Mouse (Mus musculus): ENCODE measurements around the gene Stam.
"Not testable (repeated sequence)": the region's sequence is repeated elsewhere in the genome, so short reads cannot be mapped to it uniquely, and the experiment has no call there.

The Stam gene

DNA sequence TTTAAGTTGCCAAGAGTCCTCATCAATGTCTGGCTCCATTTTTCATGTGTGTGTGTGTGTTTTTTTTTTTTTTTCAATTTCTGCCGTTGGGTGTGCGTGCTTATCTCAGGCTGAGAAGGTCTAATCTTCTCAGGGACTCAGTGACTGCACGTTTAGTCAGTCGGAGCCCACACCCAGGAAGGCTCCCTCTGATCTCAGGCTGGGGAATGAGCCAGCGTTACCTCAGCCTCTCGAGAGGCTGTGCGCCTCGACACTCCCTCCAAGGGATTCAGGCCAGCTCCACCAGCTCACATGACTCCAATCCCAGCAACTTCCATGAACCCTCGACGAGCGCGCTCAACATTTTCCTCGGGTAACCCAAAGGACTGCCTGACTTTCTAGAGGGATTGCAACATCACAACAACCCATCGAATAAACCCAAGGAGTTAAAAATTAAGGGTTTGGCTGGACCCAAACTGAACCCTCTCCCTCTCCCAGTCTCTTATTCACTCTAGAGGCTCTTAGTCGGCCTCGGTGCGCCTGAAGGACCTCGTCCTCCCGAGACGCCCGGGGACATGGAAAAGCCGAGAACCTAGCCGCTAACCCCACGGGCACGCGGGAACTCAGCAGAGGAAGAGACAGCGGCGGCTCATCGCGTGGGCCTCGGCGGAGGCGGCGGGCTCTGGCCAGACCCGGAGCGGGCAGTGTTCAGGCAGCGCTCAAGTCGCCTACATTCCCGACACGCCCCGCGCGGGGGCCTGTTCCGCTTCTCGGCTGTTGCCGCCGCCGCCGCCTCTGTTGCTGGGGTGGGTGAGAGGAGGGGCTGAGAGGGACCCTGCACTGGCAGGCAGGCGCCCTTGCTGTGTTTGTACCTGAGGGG lies at the start of gene Stam:
Stam (plus strand) TSS at position 737 of the 859 bp plus-strand sequence.
- peak; percentile 91 to 92 for DNase-seq

DNA sequence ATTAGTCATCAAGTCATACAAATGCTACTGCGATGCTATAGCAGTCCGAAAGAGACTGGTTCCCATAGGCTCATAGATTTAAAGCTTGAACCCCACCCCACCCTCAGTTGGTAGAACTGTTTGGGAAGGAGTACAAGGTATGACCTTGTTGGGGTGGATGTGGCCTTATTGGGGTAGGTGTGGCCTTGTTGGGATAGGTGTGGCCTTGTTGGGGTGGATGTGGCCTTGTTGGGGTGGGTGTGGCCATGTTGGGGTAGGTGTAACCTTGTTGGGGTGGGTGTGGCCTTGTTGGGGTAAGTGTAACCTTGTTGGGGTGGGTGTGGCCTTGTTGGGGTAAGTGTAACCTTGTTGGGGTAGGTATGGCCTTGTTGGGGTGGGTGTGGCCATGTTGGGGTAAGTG lies 32.6 kb upstream of the Stam start:
- no peak for DNase-seq

DNA sequence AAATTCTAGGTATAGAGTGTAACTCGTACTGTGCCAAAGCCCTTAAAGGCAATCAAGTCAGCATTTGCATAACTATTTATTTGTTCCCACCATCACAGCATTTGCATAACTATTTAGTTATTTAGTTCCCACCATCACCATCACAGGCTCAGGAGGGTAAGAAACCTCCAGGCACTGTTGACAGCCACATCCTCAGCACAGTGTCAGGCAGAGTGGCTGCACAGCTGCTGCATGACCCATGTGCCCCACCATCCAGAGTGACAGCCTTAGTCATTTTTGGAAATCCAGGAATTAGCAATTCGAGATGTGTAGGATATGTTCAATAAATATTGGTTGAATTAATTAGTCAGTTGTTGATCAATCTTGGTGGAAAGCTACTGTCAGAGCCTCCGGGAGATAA lies 30.9 kb upstream of the Stam start:
- DNase-seq: no peak

DNA sequence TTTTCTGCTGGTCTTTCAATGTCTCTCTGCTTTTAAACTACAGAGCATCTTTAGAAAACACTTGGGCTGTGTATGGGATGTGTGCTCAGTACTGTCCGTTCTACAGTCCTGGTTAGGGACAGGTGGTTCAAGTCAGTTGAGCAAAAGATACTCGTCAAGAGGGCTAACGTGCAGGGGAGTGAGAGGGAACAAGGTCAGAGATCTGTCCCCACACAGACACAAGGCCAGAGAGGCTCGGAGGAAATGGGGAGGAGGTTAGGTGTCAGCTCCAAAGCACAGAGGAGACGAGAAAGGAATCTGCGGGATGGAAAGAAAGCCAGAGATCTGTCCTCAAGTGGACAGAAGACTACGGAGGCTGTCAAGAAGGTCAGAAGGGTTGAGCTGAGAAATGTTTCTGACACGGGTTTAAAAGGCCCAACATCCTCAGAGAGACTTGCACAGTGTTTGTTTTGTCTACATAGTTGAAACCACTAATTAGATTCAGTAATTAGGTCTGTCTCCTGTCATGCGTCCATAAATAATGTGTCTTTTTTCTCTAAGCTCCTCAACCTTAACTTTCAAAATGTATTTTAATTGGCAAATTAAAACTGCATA lies 30.2 kb upstream of the Stam start:
- DNase-seq: no peak

DNA sequence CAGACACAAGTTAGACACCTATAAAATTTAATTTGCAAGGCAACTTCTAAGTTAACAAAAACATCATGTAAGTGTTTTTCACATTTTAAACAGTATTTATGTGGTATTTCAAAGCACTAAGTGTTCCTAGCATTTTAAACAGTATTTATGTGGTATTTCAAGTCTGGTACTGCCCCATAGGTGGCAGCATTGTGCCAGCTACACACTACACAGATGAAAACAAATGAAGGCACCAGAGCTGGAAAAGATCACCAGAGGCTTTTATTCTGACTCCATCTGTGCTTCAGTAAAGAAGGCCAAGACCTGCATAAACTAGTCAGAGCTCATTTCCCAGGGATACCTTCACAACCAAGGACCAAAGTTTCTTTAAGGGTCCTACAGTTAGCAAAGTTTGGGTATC lies 25.5 kb upstream of the Stam start:
- DNase-seq: peak; percentile 74 to 82

DNA sequence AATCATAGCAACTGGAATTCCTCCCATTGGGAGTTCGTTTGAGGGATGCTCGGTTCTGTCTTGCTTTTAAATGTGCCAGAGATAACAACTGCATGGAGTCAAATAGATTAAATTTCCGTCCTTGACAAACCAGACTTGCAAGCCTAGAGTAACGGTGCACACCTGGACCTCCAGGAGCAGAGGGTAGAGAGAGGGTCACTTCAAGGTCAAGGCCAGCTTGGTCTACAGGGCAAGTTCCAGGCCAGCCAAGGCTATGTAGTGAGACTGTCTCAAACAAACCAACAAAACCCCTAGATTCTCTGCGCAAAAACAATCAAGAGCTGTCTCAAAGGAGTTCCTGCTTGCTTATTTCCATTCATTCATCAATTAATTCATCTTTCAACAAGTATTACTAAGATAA lies 25.1 kb upstream of the Stam start:
- no peak for DNase-seq

DNA sequence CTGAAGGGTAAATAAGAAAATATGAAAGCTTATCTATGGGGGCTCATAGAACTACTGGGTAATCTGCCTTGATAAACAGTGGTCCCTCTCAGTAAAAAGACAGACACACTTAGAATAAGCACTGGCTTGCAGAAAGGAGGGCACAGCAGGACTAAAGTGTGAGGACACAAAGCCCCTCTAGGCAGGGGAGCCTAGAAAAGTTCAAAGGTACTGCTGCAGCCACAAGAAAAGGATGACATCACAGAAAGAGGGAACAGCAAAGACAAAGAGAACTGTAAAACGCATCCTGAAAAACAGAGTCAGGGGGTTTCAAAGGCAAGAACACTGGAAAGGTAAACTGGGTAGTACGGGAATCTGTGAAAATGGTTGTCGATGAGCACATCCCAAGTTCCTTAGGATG lies 20.3 kb upstream of the Stam start:
- no peak for DNase-seq

DNA sequence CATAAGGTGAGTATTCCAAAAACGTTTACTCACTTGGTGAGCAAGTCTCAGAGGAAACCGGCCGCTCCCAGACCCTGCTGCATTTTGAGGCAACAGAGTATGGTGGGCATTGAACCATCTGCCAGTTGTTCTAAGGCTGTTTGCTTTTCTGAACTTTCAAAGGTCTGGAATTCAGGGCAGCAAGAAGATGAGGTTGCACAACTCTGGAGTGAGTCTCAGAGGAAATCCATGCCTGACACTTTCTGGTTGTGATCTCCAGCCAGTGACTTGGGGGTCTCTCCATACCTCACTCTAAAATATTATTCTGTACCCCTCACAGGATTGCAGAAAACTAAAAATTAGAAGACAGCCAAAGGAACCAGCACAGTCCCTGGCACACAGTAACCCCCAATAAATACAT lies 19.7 kb upstream of the Stam start:
- DNase-seq: no peak

DNA sequence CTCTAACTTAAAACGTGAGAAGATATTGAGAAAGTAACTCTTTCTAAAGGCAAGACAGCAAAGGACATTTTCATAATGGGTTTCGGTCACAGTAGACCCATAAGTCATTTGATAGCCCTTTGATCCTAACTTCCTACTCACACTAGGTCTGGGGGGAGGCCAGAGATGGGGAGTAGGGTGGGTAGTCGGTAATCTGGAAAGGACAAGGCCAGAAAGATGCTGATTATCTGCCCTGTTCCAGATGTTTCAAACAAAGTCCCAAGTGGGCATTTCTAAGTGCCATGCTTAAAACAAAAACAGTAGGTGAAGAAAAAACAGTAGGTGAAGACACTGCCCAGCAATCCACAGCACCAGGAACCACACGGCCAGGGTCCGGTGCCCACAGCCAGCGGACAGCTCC lies 19.2 kb upstream of the Stam start:
- DNase-seq: no peak

DNA sequence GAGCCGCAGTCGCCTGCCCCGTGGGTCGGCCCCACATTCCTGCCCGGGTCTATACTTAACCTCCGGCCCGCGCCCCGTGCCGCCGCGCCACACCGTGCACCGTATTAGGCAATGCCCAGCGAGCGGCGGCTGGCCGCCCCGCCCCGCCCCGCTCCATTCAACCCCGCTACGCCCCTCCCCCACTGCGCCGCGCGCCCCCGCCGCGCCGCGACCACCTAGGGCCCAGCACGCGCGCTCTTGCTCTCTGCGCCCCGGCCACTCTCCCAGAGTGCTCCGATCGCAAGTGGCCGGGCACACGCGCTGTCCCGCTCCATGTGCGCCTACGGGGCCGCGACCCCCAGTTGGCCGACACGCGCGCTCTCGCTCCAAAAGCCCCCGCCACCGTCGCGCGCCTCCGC lies 18.7 kb upstream of the Stam start:
- peak; percentile 69 to 77 for DNase-seq

DNA sequence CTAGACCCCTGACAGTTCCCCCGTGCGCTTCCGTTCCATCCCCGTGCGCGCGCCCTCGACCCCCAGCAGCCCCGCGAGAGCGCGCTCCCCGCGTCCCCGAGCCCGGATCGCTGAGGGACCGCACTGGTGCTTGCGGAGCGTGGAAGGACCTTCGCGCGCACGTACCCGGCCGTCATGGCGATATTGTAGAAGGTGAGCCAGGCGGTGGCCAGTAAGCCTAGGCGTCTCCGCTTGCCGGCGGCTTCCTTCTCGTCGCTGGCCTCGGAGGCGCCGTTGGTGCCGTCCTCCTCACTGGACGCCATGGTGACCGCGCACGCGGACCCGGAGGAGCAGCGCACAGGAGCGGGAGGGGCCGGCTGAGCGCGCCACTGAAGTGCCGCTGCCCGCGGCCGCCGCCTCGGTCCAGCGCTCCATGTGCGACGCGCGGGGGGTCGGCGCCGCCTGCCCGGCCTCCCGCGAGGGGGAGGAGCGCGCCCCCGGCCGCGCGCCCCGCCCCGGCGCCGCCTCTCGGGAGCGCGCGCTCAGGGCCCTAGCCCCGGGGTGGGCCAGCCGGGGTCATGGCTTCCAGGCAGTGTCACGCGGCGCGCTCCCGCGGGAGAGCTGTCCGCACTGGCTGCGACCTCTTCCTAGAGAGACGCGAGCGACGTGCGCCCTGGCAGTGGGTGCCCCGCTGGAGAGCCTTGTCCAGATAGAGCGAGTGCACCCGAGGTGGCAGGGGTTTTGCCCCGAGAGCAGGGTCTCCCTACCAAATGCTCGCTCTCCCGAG lies 18.1 kb upstream of the Stam start, which contains the start of gene Hacd1:
Hacd1 (minus strand) TSS at position 570 of the 766 bp plus-strand sequence.
- DNase-seq: peak; percentile 82 to 84

DNA sequence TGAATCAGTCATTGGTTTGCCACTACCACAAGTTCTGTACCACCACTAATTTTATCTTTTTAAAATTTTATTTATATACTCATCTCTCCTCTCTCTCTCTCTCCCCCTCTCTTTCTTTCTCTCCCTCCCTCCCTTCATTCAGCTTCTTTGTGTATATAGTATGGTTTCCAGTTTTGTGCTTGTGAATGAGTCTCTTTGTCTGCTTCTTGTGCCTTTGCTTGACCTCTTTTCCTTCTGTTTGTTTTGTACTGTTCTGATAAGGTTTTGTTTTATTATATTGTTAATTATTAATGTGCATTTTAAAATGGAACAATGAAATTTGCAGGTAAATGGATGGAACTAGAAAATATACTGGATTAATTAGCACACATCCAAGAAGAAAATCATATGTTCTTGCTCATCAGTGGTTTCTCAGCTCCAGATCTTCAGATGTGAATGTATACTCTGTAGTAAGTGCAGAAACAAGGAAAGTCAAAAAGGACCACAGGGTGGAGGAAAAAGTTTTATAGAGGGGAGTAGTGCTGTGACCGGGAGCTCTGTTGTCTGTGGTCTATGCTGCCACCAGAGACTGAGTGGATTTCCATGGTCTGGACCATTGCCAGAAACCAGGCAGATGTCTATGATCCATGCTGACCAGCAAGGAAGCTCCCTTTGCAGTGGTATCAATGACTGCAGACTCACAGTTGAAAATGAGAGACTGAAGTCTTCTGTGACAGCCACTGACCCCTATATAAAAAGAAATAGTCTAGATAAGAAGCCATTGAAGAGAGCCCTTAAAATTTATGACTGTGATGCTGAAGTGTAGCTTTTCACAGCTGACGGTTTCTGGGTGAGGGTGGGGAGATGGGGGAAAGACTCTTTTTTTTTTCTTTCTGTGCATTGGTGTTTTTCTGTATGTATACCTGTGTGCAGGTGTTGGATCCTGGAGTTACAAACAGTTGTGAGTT lies 7.9 kb upstream of the Stam start:
- DNase-seq: no peak

DNA sequence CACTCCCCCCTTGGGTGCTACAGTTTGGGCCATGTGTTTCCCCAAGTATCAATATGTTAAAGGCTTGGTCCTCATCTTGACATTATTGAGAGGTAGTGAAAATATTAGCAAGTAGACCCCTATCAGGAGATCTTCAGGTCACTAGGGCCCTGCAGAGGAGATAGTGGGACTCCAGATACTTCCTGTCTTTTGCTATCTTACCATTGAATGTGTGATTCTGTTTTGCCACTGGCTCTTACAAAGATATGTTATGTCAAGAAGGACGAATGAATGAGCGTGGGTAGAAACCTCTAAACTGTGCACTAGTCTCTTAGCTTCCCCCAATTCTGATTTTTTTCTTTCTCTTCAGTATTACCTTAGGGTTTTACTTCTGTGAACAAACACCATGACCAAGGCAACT lies 4.9 kb upstream of the Stam start:
- DNase-seq: no peak

DNA sequence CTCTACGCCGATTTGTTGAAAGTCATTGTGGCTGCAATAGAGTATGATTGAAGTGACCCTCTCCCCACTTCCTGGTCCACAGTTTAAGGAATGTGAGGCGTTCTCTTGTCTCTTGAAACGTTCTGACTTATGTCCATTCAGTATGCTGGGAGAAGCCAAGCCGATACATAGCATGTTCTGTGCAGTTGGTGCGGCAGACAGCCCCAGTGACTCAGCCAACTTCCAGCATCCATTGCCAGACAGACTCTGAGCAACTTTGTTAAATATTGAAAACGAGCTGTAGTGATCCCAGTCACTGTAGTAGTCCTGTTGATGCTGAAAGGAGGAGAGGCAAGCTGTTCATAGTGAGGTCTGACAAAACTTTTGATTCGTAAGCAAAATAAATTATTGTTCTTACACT lies 3.4 kb upstream of the Stam start:
- DNase-seq: no peak

DNA sequence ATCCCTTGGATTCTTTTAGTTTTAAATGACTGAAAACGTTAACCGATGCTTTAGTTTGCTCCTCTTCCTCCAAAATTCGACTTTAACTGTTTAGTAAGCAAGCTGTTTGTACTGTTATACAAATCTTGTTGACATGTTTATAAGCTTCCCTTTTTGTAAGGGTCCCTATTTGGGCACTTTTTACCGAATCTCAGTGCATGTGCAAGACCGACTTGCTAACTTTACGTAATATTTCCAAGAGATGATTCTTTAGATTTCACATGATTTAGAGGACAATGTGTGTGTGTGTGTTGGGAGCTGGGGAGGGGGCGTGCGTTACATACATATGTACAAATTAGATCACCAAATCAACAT lies 913 bp upstream of the Stam start:
- DNase-seq: no peak

DNA sequence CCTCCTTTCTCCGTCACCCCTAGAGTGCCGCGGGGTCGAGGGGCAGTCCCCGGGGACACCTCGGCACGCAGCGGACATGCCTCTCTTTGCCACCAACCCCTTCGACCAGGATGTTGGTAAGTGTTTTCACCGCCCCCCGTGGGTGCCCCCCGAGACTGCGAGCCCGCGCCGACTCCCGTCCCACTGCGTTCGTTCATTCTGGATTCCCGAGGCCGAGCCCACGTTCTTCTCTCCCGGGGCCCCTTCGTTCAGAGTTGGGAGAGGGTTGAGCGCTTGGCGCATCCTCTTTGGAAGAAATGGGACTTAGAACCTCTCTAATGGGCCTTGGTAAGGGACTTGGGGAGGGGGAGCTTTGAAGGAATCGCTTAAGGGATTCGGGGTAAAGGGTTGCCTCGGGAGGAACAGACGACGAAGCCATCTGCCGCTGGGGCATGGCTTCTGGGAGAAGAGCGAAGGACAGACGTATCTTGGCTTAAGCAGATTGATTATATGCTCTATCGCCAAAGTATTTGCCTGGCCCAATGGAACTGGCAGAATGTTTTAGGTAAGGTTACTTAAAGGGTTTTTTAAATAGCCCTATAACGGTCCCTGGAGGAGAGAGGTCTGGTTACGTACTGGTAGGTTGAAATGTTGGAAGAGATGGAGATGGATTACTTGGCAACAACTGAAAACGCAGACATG lies 463 bp downstream of the Stam start:
- no peak for DNase-seq

DNA sequence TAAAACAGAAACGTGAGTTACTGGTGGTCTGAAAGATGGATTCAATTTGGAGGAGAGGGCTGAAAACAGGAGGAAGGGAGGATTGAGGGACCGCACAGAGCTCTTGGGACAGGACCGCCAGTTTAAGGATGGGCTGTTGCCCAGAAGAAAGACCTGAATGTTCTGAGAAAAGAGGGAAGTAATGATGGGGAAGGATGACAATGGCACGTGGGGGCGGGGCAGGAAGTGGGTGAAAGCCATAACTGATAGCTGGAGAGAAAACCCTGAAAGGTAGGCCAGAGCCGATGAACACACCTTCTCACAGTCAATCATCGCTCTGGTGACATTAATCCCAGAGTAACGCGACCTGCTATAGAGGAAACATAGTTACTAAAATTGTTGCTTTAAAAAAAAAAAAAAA lies 4.6 kb downstream of the Stam start:
- not testable (repeated sequence) for DNase-seq

DNA sequence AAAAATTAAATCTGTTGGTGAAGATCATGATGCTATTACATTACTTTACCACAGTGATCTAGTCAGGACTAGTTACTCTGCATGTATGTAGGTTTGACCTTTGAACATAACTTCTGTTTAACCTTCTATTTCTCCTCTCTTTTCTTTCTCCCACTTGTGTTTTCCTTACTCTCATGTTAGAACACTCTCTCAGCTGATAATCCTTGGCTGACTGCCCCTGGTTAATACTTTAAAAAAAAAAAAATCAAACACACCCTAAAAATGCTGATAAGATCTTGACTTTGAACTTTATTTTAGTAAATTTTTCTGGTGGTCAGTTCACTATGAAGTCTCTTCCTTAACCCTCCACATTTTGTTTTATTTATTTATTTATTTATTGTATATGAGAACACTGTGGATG lies 26.6 kb downstream of the Stam start:
- no peak for DNase-seq

DNA sequence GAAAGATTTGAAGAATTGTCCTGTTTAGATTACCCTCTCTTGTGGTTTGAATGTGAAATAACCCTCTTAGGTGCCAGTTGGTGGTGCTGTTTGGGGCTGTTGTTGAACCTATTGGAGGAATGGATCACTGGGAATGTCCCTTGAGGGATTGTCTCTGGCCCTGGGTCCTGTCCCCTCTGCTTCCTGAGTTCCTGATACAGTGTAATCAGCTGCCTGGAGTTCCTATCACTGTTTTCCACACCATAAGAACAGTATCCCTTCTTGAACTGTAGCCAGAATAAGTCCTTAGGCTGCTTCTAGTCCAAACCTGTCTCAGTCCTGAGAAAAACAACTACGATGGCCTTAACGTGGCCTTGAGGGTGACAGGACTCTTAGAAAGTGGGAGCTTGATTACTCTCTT lies 28.7 kb downstream of the Stam start:
- DNase-seq: no peak

DNA sequence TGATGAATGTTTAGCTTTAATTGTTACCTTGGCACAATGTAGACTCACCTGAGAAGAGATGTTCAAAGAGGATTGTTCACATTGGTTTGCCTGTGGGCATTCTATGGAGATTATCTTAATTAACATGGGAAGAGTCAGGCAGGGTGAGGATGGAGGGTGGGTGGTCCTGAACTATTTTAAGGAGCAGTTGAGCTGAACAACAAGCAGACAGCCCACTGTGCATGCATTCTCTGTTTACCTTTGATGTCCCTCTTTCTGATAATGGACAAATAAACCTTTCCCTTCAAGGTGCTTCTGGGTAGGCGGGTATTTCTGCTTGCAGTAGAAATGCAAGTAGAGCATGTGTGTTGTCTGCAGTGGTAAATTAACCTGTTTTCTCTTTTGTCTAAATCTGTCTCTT lies 30.0 kb downstream of the Stam start:
- DNase-seq: no peak

DNA sequence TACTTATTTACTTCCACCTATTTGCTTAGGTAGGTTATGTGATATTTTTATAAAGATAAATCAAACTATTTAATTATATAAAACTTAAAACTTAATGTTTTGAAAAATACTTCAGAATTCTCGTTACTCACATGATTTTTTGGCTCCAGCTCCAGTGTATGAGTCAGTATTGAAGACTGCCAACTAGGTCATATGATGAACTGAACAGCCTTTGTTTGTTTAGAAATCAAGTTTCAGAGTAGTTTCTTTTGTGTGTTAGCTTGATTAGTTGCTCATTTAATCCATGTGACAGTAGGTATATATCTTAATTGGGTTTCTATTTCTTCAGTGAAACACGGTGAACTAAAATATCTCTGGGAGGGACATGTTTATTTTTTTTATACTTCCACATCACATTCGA lies 33.8 kb downstream of the Stam start:
- no peak for DNase-seq

DNA sequence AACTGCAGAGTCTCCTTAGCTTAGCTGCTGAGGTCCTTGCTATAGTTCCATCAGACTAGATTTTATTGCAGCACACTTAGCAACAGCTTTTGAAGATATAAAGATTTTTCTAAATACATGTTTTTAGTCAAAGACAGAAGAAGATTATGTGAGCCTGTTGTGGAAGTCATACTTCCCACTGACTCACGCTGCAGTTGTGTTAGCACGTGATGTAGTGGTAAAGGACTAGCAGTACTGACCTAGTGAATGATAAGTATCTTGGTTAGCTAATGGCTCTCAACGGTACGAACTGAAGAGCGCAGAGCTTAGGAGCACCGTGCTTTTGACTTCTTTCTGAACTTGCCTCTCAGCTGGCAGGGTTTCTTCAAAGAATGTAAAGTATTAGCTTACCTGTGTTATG lies 52.5 kb downstream of the Stam start:
- DNase-seq: no peak
